Mouse (Mus musculus): ENCODE data around the gene Uaca. TPM values are rescaled to one million over a fixed set of nuclear protein-coding genes. Genes with fewer than 3 reads are reported as not detected.

Uaca gene
- total RNA-seq, 2 experiments from 2014 or later, result 1.2 TPM; not detected in 1

- no peak for ATAC-seq (replicated peaks; ENCODE audit: low FRiP score, low TSS enrichment, poor library complexity, severe bottlenecking)
Measured at GRCm38 (mm10) chr9:60829610-60830009, 35.3 kb downstream of the Uaca start.

DNA sequence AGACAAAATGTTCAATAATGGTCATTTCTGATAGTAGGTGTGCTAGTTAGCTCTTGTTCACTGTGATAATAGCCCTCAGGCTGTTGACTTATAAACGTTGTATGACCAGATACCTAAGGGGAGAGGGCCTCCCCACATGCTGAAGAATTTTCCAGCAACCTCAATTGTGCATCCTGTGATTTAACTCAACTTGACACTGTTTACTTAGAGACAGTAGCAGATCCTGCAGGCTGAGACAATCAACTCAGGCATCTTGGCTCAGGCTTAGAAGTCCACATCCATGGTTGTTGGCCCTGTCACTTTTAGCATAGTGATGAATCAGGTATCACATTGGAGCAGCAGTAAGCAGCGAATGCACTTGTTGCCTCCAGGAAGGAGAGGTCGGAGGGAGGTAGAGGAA is 35.7 kb downstream of the Uaca start:
- ATAC-seq (replicated peaks; ENCODE audit: low FRiP score, low TSS enrichment, poor library complexity, severe bottlenecking), result no peak

GRCm38 (mm10) chr9:60832233-60832632 is 37.9 kb downstream of the Uaca start:
- no peak for ATAC-seq (replicated peaks; ENCODE audit: low FRiP score, low TSS enrichment, poor library complexity, severe bottlenecking)

- ATAC-seq (replicated peaks; ENCODE audit: low FRiP score, low TSS enrichment, poor library complexity, severe bottlenecking), result no peak
Measured at GRCm38 (mm10) chr9:60836151-60836550, 41.8 kb downstream of the Uaca start.

GRCm38 (mm10) chr9:60837078-60837448 is 42.7 kb downstream of the Uaca start:
- ATAC-seq (replicated peaks; ENCODE audit: low FRiP score, low TSS enrichment, poor library complexity, severe bottlenecking), result no peak

GRCm38 (mm10) chr9:60837449-60838141 is 43.3 kb downstream of the Uaca start:
- ATAC-seq (replicated peaks; ENCODE audit: low FRiP score, low TSS enrichment, poor library complexity, severe bottlenecking), result no peak

GRCm38 (mm10) chr9:60838331-60838872 is 44.1 kb downstream of the Uaca start:
- ATAC-seq (replicated peaks; ENCODE audit: low FRiP score, low TSS enrichment, poor library complexity, severe bottlenecking), result no peak

- no peak for ATAC-seq (replicated peaks; ENCODE audit: low FRiP score, low TSS enrichment, poor library complexity, severe bottlenecking)
Measured at GRCm38 (mm10) chr9:60841393-60841792, 47.1 kb downstream of the Uaca start.

DNA sequence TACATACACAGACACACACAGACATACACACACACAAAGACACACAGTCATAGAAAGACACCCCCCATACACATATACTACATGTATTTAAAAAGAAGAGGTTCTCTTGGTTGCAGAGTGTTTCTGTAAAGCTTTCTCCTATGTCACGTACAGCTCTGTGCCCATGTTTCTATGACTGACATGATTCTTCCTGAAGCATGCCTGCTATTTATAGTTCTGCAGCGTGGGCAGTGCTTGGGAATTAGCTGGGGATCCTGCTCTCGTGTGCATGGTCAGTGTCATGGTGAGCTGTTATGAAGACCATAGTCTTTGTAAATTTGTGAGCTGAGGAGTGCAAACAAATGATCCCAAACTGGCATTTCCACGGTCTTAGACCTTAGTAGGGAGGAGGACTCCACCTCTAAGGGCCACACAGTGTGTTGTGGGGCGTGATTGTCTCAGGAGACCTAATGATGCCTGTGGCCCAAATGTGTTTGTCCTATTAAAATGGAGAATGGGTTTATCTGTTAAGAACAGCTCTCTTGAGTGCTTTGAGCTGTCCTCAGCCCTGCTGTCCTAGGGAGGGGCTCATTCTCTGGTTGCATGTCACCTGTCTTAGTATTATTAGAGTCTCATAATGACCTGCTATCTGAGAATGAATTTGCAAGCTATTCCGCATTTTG is 49.2 kb downstream of the Uaca start:
- no peak for ATAC-seq (replicated peaks; ENCODE audit: low FRiP score, low TSS enrichment, poor library complexity, severe bottlenecking)

DNA sequence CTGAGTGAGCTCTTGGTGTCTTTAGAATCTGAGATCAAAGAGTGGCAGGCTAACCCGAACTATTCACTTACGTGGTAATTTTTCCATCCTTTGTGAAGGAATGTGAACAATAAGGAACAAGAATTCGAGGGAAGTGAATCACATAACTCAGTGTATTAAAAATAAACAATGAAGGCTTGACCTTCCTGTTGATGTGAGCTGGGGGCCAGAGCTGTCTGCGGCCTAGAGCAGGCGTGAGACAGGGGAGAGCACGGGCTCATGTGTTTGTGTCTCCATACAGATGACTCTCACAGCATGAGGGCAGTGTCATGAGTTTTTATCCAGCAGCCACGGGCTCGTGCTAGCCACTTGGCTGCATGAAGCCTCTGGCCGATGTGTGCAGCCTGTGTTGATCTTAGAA is 54.4 kb downstream of the Uaca start:
- ATAC-seq (replicated peaks; ENCODE audit: low FRiP score, low TSS enrichment, poor library complexity, severe bottlenecking), result no peak

- no peak for ATAC-seq (replicated peaks; ENCODE audit: low FRiP score, low TSS enrichment, poor library complexity, severe bottlenecking)
Measured at GRCm38 (mm10) chr9:60849986-60850385, 55.6 kb downstream of the Uaca start.

- ATAC-seq (replicated peaks; ENCODE audit: low FRiP score, low TSS enrichment, poor library complexity, severe bottlenecking), result no peak
Measured at GRCm38 (mm10) chr9:60854196-60854595, 59.9 kb downstream of the Uaca start.

DNA sequence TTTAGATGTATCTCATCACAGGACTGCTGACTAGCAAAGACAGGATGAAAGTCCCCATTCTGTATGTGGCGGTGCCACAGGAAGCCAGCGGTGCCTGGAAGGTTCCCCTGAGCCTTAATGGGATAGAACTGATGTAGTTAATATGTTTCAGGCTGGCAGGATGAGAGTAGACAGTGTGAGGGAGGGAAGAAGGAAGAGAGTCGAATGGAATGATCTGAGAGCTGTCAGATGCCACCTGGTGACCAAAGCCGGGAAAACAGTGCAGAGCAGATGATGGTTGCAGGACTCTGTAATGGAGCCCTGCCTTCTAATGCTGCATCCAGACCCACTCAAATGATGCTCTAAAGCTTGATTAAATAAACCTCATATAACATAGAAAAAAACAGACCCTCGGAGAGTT is 63.5 kb downstream of the Uaca start:
- peak; percentile 68 for ATAC-seq (replicated peaks; ENCODE audit: low FRiP score, low TSS enrichment, poor library complexity, severe bottlenecking)

DNA sequence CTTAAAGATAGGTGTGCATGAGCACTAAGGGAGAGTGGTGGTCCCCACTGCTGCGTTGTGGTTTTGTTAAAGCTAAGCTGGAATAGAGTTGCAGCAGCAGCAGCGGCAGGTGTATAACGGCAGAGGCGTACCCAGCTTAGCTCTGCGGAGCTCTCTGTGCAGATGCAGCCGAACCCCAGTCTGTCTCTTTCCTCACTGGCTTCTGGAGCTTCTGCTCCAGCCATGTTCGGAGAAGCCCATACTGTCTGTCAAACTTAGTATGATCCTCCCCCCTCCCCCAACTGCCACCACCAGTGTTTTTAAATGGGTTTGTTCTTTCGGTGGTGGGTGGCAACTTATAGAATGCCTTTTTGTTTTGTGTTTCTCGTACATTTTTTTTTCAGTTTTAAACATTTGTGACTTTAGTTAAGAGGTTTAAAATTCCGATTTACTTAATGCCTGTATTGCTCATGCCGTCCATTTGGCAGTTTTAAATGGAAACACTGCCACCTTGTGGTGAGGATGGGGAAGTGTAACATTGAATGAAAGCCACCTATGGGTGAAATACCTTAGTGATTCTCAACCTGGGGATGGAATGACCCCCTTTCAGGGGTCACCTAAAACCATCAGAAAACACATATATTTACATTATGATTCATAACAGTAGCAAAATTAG is 64.1 kb downstream of the Uaca start:
- ATAC-seq (replicated peaks; ENCODE audit: low FRiP score, low TSS enrichment, poor library complexity, severe bottlenecking), result peak; percentile 78

- no peak for ATAC-seq (replicated peaks; ENCODE audit: low FRiP score, low TSS enrichment, poor library complexity, severe bottlenecking)
Measured at GRCm38 (mm10) chr9:60859031-60859430, 64.7 kb downstream of the Uaca start.

- ATAC-seq (replicated peaks; ENCODE audit: low FRiP score, low TSS enrichment, poor library complexity, severe bottlenecking), result no peak
Measured at GRCm38 (mm10) chr9:60861030-60861429, 66.7 kb downstream of the Uaca start.

DNA sequence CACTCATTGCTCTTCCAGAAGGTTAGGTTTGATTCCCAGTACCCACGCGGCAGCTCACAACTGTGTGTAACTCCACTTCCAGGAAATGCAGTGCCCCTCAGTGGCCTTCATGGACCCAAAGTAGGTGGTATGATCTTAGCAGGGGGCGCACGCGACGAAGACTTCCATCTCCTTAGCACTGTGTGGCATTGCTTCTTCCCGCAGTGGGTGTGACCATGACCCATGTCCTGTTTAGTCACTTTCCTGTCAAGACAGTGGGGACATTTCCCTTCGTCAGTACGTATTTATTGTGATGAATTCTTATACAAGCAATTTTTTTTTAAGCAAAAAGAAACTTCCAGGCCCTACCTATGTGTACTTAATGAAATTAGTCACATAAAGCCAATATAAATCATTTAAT is 70.3 kb downstream of the Uaca start:
- no peak for ATAC-seq (replicated peaks; ENCODE audit: low FRiP score, low TSS enrichment, poor library complexity, severe bottlenecking)

GRCm38 (mm10) chr9:60865866-60866265 is 71.5 kb downstream of the Uaca start:
- ATAC-seq (replicated peaks; ENCODE audit: low FRiP score, low TSS enrichment, poor library complexity, severe bottlenecking), result no peak

GRCm38 (mm10) chr9:60870451-60870850 is 76.1 kb downstream of the Uaca start:
- no peak for ATAC-seq (replicated peaks; ENCODE audit: low FRiP score, low TSS enrichment, poor library complexity, severe bottlenecking)

DNA sequence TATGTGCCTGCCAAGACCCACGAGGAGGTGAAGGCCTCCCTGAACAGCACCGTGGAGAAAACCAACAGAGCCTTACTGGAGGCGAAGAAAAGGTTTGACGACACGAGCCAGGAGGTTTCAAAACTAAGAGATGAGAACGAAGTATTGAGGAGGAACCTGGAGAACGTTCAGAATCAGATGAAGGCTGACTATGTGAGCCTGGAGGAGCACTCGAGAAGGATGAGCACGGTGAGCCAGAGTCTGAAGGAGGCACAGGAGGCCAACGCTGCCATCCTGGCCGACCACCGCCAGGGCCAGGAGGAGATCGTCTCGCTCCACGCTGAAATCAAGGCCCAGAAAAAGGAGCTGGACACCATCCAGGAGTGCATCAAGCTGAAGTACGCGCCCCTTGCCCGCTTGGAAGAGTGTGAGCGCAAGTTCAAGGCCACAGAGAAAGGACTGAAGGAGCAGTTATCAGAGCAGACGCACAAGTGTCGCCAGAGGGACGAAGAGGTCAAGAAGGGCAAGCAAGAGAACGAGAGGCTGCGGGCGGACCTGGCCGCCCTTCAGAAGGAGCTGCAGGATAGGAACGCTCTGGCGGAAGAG is 76.7 kb downstream of the Uaca start:
- ATAC-seq (replicated peaks; ENCODE audit: low FRiP score, low TSS enrichment, poor library complexity, severe bottlenecking), result no peak
